Mouse (Mus musculus): ENCODE data around the gene Tmem120b.

Tmem120b gene

GRCm38 (mm10) chr5:123162942-123163341, 94.7 kb downstream of the Tmem120b start:
- DNase-seq = no peak

DNA sequence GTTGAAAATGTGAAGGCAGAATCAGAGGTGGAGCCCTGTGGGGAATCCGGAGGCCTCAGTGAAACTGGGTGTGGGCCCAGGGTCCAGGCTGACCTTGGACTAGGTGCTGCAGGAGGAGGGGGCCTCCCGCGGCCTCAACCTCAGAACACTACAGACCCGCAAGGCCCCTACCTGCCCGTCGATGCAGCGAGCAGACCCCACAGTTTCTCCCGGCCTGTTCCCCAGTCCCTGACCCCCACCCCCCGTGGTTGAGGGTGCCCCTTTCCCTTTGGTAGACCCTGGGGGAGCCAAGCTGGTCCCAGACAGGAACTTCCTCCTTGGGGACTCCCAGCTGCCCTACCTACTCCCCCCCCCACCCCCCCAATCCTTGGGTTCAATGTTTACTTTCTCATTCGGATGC, 98.2 kb downstream of the Tmem120b start:
- DNase-seq = no peak
